Mouse (Mus musculus) kidney, postnatal 0 days (tissue): Measurements from ENCODE around the gene Atp2b1. TPM values are rescaled to one million over a fixed set of nuclear protein-coding genes. Genes with fewer than 3 reads are reported as not detected.

Experiments
- ATAC-seq: fragments of 200-750 bp; cut with Nextera tagmentation; replicated peaks from 2 replicates; pipeline ENCODE4 v1.8.0; 2017; ENCODE audit warnings: low read depth, moderate number of reproducible peaks, moderate TSS enrichment, moderate library complexity; ENCODE audit not compliant: low FRiP score
- DNase-seq: peaks from one replicate; pipeline ENCODE4 v3.0.0-alpha.2; 2016; ENCODE audit warnings: low spot score
- H3K27ac ChIP-seq: fragments of 300-500 bp; sonication (generic); 2 replicates; pipeline ENCODE4 v1.5.1; 2014; ENCODE audit warnings: mild to moderate bottlenecking
- H3K27me3 ChIP-seq: fragments of 300-500 bp; sonication (generic); 2 replicates; pipeline ENCODE4 v1.6.1; 2014; ENCODE audit warnings: low read length, mixed read lengths; ENCODE audit not compliant: insufficient read depth
- H3K36me3 ChIP-seq: fragments of 300-500 bp; sonication (generic); 2 replicates; pipeline ENCODE4 v1.6.1; 2014; ENCODE audit warnings: low read length, mixed read lengths; ENCODE audit not compliant: insufficient read depth
- H3K4me1 ChIP-seq: fragments of 300-500 bp; sonication (generic); replicated peaks from 2 replicates; pipeline ENCODE4 v1.6.1; 2014; ENCODE audit warnings: antibody characterized with exemption, low read length, mixed read lengths; ENCODE audit not compliant: insufficient read depth
- H3K4me2 ChIP-seq: fragments of 300-500 bp; sonication (generic); 2 replicates; pipeline ENCODE4 v1.6.1; 2014; ENCODE audit warnings: mild to moderate bottlenecking, low read length, moderate library complexity, mixed read lengths
- H3K4me3 ChIP-seq: fragments of 300-500 bp; sonication (generic); replicated peaks from 2 replicates; pipeline ENCODE4 v1.5.1; 2014; ENCODE audit warnings: low read depth, low read length
- H3K9ac ChIP-seq: fragments of 300-500 bp; sonication (generic); 2 replicates; pipeline ENCODE4 v1.6.1; 2014; ENCODE audit warnings: low read depth, low read length
- H3K9me3 ChIP-seq: fragments of 300-500 bp; sonication (generic); replicated peaks from 2 replicates; pipeline ENCODE4 v1.6.1; 2016; ENCODE audit warnings: low read length, inconsistent platforms, mixed read lengths
- CTCF ChIP-seq: IDR thresholded peaks from 2 replicates; pipeline ENCODE4 v1.5.1; 2016; ENCODE audit warnings: antibody characterized with exemption, low read depth, mild to moderate bottlenecking, moderate library complexity
- WGBS: fragments of 180-500 bp; shearing (Covaris S2); extraction: QIAGEN DNeasy Blood & Tissue Kit; methylation state at CpG from one replicate; pipeline ENCODE4 v1.1.7; 2014; 5-methylcytosine and 5-hydroxymethylcytosine counted together
- polyA plus RNA-seq: library from polyadenylated mRNA; unstranded; fragments of >200 nt; fragmentation: Nextera tagmentation; extraction: Ambion mirVana; gene quantifications from 2 replicates; pipeline ENCODE4 v1.2.1, GENCODE M21; 2015

Atp2b1 gene
- polyA plus RNA-seq, 1 experiment from 2014 or later: 167 TPM

- Histone ChIP-seq H3K9ac (no peak overlapping the region), H3K27me3 (no peaks in the 10 kb centered on the region), H3K4me3 (no peak overlapping the region), H3K4me1 (peaks cover 16% of the 10 kb centered on the region; the same call in 1 of the 2 replicates), H3K36me3 (no peaks in the 10 kb centered on the region), H3K9me3 (no peaks in the 10 kb centered on the region), H3K4me2 (no peak overlapping the region), H3K27ac (no peak overlapping the region)
- ATAC-seq (no peak), DNase-seq (no peak)
- WGBS: 70% methylated on average over 6 of the region's 6 CpGs
- TF ChIP-seq CTCF: no peak
Observed at GRCm38 (mm10) chr10:98975611-98976010, 61.4 kb downstream of the Atp2b1 start.

GRCm38 (mm10) chr10:98976877-98977494, 62.8 kb downstream of the Atp2b1 start:
- H3K4me3 ChIP-seq: no peak overlapping the region
- H3K9me3 ChIP-seq: no peaks in the 10 kb centered on the region
- H3K9ac ChIP-seq: no peak overlapping the region
- H3K36me3 ChIP-seq: no peaks in the 10 kb centered on the region
- 31% methylated on average over 6 of the region's 6 CpGs for WGBS
- H3K4me1 ChIP-seq: peaks cover 16% of the 10 kb centered on the region; the same call in 1 of the 2 replicates
- H3K27me3 ChIP-seq: no peaks in the 10 kb centered on the region
- TF ChIP-seq CTCF: no peak
- no peak overlapping the region for H3K4me2 ChIP-seq
- ATAC-seq: no peak
- peak; percentile 45 for DNase-seq
- H3K27ac ChIP-seq: no peak overlapping the region

DNA sequence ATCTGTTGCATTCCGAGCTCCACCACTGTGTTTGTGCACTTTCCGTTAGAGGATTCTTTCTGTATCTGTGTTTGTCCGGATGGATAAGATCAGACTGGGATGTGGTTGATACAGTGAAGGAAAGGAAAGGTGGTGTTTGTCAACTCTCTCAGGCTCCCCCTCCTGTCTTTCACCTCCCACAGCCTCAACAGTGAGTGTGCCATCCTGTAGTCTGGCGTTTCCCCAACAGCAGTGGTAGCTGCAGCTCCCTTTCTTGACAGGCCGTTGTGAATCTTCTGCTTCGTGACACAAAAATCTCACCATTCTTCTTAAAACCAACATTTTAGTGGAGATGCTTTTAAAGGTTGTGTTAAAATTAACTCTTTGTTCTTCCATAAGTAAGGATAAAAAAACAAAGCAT, 64.6 kb downstream of the Atp2b1 start:
- no peak for TF ChIP-seq CTCF

GRCm38 (mm10) chr10:98979296-98979695, 65.1 kb downstream of the Atp2b1 start:
- Histone ChIP-seq H3K9me3 (no peaks in the 10 kb centered on the region), H3K9ac (no peak overlapping the region), H3K27ac (no peak overlapping the region), H3K4me2 (no peak overlapping the region), H3K4me1 (peaks cover 9% of the 10 kb centered on the region; the same call in 1 of the 2 replicates), H3K4me3 (no peak overlapping the region), H3K27me3 (no peaks in the 10 kb centered on the region), H3K36me3 (no peaks in the 10 kb centered on the region)
- TF ChIP-seq CTCF: no peak
- DNase-seq: no peak
- no peak for ATAC-seq
- 82% methylated on average over 7 of the region's 7 CpGs for WGBS

More for the DNA sequence above, 64.6 kb downstream of the Atp2b1 start:
- H3K4me2 ChIP-seq: no peak overlapping the region
- H3K4me3 ChIP-seq: no peak overlapping the region
- ATAC-seq: no peak
- 72% methylated on average over 6 of the region's 6 CpGs for WGBS
- no peak for DNase-seq
- H3K9me3 ChIP-seq: no peaks in the 10 kb centered on the region
- H3K4me1 ChIP-seq: peaks cover 12% of the 10 kb centered on the region; the same call in 1 of the 2 replicates
- H3K27ac ChIP-seq: no peak overlapping the region
- no peak overlapping the region for H3K9ac ChIP-seq
- no peaks in the 10 kb centered on the region for H3K27me3 ChIP-seq
- H3K36me3 ChIP-seq: no peaks in the 10 kb centered on the region

- Histone ChIP-seq H3K27ac (no peak overlapping the region), H3K4me1 (peaks cover 9% of the 10 kb centered on the region; the same call in 1 of the 2 replicates), H3K4me3 (no peak overlapping the region), H3K36me3 (no peaks in the 10 kb centered on the region), H3K27me3 (no peaks in the 10 kb centered on the region), H3K4me2 (no peak overlapping the region), H3K9ac (no peak overlapping the region), H3K9me3 (no peaks in the 10 kb centered on the region)
- DNase-seq: no peak
- no peak for ATAC-seq
- WGBS: 84% methylated on average over 8 of the region's 8 CpGs
- TF ChIP-seq CTCF: no peak
Observed at GRCm38 (mm10) chr10:98979951-98980350, 65.7 kb downstream of the Atp2b1 start.

- WGBS: 87% methylated on average over 3 of the region's 3 CpGs
- Histone ChIP-seq H3K4me2 (no peak overlapping the region), H3K4me1 (no peaks in the 10 kb centered on the region), H3K27me3 (no peaks in the 10 kb centered on the region), H3K9me3 (no peaks in the 10 kb centered on the region), H3K27ac (no peak overlapping the region), H3K36me3 (peaks cover 45% of the 10 kb centered on the region), H3K9ac (no peak overlapping the region), H3K4me3 (no peak overlapping the region)
- DNase-seq: no peak
- no peak for ATAC-seq
- no peak for TF ChIP-seq CTCF
Observed at GRCm38 (mm10) chr10:98991964-98992363, 77.8 kb downstream of the Atp2b1 start.

DNA sequence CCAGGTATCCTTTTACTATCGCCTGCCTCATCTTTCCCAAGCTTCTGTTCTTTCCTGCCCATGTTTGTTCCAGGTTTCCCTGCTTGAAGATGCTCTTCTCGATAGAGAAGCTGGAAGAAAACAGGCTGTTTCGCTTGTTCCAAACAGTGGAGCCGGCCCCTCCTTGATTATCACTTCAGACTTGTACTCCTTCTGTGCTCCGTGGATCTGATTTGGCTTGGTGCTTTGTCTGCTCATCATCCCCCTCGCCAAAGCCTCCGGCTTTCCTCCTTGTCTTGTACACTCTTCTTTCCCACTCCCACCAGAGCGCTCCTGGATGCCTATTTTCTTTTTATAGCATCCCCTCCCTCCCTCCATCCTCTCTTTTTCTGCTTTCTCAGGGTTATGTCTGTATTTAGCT, 79.0 kb downstream of the Atp2b1 start:
- H3K4me1 ChIP-seq: no peaks in the 10 kb centered on the region
- no peak for ATAC-seq
- H3K36me3 ChIP-seq: peaks cover 45% of the 10 kb centered on the region
- H3K27me3 ChIP-seq: no peaks in the 10 kb centered on the region
- H3K4me2 ChIP-seq: no peak overlapping the region
- DNase-seq: no peak
- no peak overlapping the region for H3K4me3 ChIP-seq
- H3K27ac ChIP-seq: no peak overlapping the region
- WGBS: 93% methylated on average over 8 of the region's 8 CpGs
- TF ChIP-seq CTCF: no peak
- H3K9ac ChIP-seq: no peak overlapping the region
- H3K9me3 ChIP-seq: no peaks in the 10 kb centered on the region
